Mouse (Mus musculus) gastrocnemius, adult 18-20 months (tissue): ENCODE measurements around the gene Casq2. TPM values are rescaled to one million over a fixed set of nuclear protein-coding genes. Genes with fewer than 3 reads are reported as not detected.

Experiments
- DNase-seq: peaks from one replicate; pipeline ENCODE4 v3.0.0; 2021; ENCODE audit warnings: low spot score
- total RNA-seq, 2 experiments: library from RNA; stranded (reverse); gene quantifications; 2 replicates each; pipeline ENCODE4 v1.2.3; 2021

Casq2 gene
- total RNA-seq, 2 experiments from 2014 or later, result 35.5 to 40.5 TPM

DNA sequence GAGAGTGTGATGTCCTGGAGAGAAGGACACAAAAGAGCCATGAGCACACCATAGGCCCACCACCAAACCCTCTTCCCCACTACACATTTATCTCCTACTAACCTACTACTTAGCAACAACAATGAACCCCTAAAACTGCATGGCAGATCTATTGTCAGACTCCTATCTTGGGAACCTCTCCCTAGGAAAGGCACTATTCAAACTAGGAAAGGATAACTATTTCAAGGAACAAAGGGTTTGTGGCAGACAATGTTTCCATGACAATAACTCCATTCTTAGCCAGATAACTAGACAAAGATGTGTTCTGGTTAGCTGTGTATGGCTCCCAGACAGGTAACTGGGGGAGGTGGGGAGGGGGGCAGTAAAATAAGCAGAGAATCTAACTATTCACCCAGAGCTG, 104.4 kb downstream of the Casq2 start:
- no peak for DNase-seq

DNA sequence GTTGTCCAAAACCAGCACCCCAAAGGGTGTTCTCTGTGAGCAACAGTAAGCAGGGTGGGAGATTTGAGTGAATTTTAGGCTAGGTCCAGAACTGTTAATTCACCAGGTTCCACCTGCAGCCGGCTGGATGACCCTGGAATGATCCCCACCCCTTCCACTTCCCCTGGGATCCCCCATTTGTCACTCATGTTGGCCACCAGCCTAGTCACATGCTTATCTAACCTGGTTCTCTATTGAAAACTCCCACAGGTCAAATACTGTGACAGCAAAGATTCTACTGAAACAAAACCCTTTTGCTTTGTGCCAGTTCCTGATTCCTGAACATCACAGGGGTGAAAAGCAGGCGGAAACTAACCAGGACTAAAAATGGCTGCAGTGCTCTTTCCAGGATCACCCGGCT, 105.4 kb downstream of the Casq2 start:
- no peak for DNase-seq

DNA sequence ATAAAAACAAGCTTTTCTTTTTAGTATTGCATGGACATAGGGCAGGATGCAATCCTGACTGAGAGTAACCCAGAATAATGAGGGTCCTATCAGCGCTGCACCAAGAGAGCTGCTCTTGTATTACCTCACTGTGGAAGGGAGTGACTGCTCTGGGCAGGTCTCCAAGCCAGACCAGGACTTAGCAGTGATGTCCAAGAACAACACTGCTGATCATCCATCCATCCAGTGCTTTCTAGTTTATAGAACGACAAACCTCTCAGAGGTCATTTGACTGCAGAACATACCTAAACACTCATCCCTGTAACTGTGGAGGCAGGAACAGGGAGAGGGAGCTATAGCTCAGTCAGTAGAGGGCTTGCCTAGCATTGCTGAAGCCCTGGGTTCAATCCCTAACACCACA, 106.4 kb downstream of the Casq2 start:
- peak; percentile 34 for DNase-seq

GRCm38 (mm10) chr3:102193488-102194290, 107.5 kb downstream of the Casq2 start:
- DNase-seq, result peak; percentile 30

DNA sequence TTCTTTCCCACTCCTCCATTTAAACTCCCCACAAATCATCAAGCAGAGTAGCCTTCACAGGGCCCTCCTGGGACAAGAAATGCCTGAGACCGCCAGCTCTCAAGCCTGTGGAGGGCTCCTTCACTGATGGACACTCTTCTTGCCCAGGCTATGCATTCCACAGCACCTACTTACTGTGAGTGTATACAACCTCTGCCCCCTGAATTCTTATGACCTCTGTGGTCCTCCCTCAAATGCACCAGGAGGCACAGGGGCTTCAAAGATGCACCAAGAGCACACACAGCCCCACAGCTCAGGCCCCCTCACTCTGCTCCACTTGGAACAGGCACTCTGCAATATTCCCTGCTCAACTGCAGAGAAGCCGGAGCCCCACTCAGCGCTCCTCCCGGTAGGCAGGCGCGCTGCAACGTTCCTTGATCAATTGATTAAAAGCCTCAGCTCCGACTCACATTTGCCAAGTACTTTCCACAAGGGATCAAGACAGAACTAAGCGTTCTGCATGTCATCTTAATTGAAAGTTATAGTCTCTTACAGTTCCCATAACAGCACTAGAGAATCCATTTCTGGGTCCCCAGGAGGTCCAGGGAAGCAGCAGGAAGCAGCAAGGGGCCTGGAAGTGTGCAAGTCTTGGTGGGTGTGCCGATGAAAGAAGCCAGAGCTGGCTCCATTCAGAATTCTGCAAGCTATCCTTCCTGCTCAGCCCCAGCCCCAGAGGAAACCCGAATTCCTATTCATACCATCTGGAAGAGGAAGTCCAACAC, 108.3 kb downstream of the Casq2 start:
- DNase-seq, result peak; percentile 45

- DNase-seq, result no peak
Measured at GRCm38 (mm10) chr3:102195762-102196161, 109.5 kb downstream of the Casq2 start.

Other genes with a start within 250 kb of the Casq2 start
- gene Mab21l3, start 237.5 kb upstream of the Casq2 start, total RNA-seq, result not detected
- 1 to 10 TPM in 1 of 2 experiments, under 1 TPM in 1; 0.59 to 1.0 TPM for gene Slc22a15, start 162.0 kb upstream of the Casq2 start, total RNA-seq
- not detected for gene Nhlh2, start 76.3 kb upstream of the Casq2 start, total RNA-seq
- gene Vangl1, start 118.3 kb downstream of the Casq2 start, total RNA-seq, result 1 to 10 TPM; 2.2 to 2.4 TPM